Comparison of ENCODE assay signal across 12 mouse cellular contexts in genomic region chr5:129138576-129138975, GRCm38 (mm10). TPM values are rescaled to one million over a fixed set of nuclear protein-coding genes. Genes with fewer than 3 reads are reported as not detected.
DNase-seq lines count a peak whose midpoint lies in the region; ATAC-seq lines count a peak whose summit lies in the region.
"Had no signal": no experiment of that assay in that cellular context is flagged by ENCODE, and none has a peak within 500 bp of the region (broad histone marks: within the 10 kb centered on the region; RNA-seq: fewer than 3 reads in every experiment).

No protein-coding gene starts in this region.

- H3K4me2 ChIP-seq in neural tube, embryonic 13.5 days = no peak overlapping the region
- no peak overlapping the region for H3K4me2 ChIP-seq in neural tube, embryonic 15.5 days
- H3K4me2 ChIP-seq: limb, embryonic 15.5 days had no signal

- intact Hi-C loops in left cerebral cortex, postnatal 10 days (cut with DNase I) = loop anchor here (5.0 kb wide), 1 partner anchor 66 kb away; no protein-coding TSS in a partner anchor

- ATAC-seq in neural tube, embryonic 13.5 days (ENCODE audit: low read depth) = no peak
- no peak for ATAC-seq in neural tube, embryonic 15.5 days (ENCODE audit: low FRiP score)
- ATAC-seq: Patski had no signal

- peak; percentile 74 to 75 for DNase-seq in cerebellum, postnatal 14 days
- no peak for DNase-seq in cerebellum, adult 11 months
- DNase-seq in left cerebral cortex, postnatal 10 days (ENCODE audit: extremely low spot score in 1 of 2, low spot score in 2 of 2) = peak; percentile 53 to 70
- DNase-seq in kidney, adult 18-20 months = no peak
- DNase-seq in testis, postnatal 14 days (ENCODE audit: low spot score) = no peak
- no peak for DNase-seq in adrenal gland, postnatal 14 days
- DNase-seq: cerebellum, adult 2 months; kidney, adult 11 months had no signal

- 0 out of 2 replicates have a peak overlapping the region, but pooled peaks have one; percentile 23 for H3K27ac ChIP-seq in neural tube, embryonic 13.5 days (replicated peaks)
- no peak overlapping the region; the same call in 1 of the 2 replicates for H3K27ac ChIP-seq in neural tube, embryonic 15.5 days (replicated peaks)
- H3K27ac ChIP-seq: limb, embryonic 15.5 days had no signal

- H3K27me3 ChIP-seq in neural tube, embryonic 13.5 days = no peaks in the 10 kb centered on the region
- H3K27me3 ChIP-seq in neural tube, embryonic 15.5 days (replicated peaks) = no peaks in the 10 kb centered on the region
- H3K27me3 ChIP-seq: limb, embryonic 15.5 days had no signal

- H3K36me3 ChIP-seq in neural tube, embryonic 13.5 days = no peaks in the 10 kb centered on the region
- no peaks in the 10 kb centered on the region for H3K36me3 ChIP-seq in neural tube, embryonic 15.5 days
- H3K36me3 ChIP-seq: limb, embryonic 15.5 days had no signal

- H3K9ac ChIP-seq in neural tube, embryonic 13.5 days = no peak overlapping the region
- no peak overlapping the region for H3K9ac ChIP-seq in neural tube, embryonic 15.5 days (replicated peaks)
- H3K9ac ChIP-seq: limb, embryonic 15.5 days had no signal

- no peaks in the 10 kb centered on the region for H3K9me3 ChIP-seq in neural tube, embryonic 13.5 days
- no peaks in the 10 kb centered on the region for H3K9me3 ChIP-seq in neural tube, embryonic 15.5 days (replicated peaks)
- H3K9me3 ChIP-seq: limb, embryonic 15.5 days had no signal

- no peaks in the 10 kb centered on the region for H3K4me1 ChIP-seq in neural tube, embryonic 13.5 days (replicated peaks)
- H3K4me1 ChIP-seq in neural tube, embryonic 15.5 days = peaks cover 11% of the 10 kb centered on the region; the same call in 1 of the 2 replicates

- 74% methylated on average over 15 of the region's 15 CpGs for WGBS in neural tube, embryonic 13.5 days
- 65% methylated on average over 15 of the region's 15 CpGs for WGBS in neural tube, embryonic 15.5 days

- no peak overlapping the region for H3K4me3 ChIP-seq in neural tube, embryonic 13.5 days
- no peak overlapping the region for H3K4me3 ChIP-seq in neural tube, embryonic 15.5 days (replicated peaks)
- H3K4me3 ChIP-seq: limb, embryonic 15.5 days had no signal

RNA-seq across cellular contexts. Expression of gene Adgrd1, which starts 42.0 kb away (rescaled TPM):
- polyA plus RNA-seq in neural tube, embryonic 13.5 days (2015; fragmentation: Nextera tagmentation; extraction: Ambion mirVana) = 0.33 and 0.38 TPM in 2 replicates
- 0.38 and 0.69 TPM in 2 replicates for polyA plus RNA-seq in neural tube, embryonic 15.5 days (2015; fragmentation: Nextera tagmentation; extraction: Ambion mirVana)
- 1 to 10 TPM; 1.1 to 1.2 TPM for total RNA-seq in left cerebral cortex, postnatal 10 days (2021)
- total RNA-seq in adrenal gland, postnatal 14 days (2021) = 4.9 and 5.0 TPM in 2 replicates

Comparison
In these comparisons a context has a peak if more than half of its experiments do, and no peak if none do; other contexts are left out.
1. DNase-seq: peak in cerebellum, postnatal 14 days (2 of 2) and left cerebral cortex, postnatal 10 days (2 of 2); none in cerebellum, adult 11 months (single experiment), kidney, adult 18-20 months (single experiment), testis, postnatal 14 days (single experiment) and adrenal gland, postnatal 14 days (single experiment).